Mouse (Mus musculus): ENCODE results near the gene Zfp784. TPM values are rescaled to one million over a fixed set of nuclear protein-coding genes. Genes with fewer than 3 reads are reported as not detected.

Gene Zfp784
- total and polyA plus RNA-seq, 2 experiments from 2014 or later, result 5.0 to 5.2 TPM

DNA sequence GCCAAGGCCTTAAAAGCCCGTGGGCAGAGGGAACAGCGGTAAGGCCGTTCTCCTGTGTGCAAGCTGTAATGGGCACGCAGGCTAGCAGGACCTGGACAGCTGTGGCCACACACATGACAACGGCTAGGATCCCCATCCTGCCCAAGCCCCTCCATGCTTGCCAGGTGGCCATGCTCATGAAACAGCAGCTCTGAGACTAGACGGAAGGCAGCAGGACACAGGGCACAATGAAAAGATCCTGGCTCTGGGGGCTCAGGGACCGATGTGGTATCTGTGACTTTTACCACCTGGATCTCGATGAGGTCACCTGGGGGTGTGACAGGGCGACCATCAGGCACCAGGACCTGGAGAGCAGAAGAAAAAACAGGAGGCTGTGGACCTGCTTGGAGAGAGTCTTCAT is 2.1 kb downstream of the Zfp784 start:
- H3K4me2 ChIP-seq (ENCODE audit: low read depth), result no peak overlapping the region
- no peaks in the 10 kb centered on the region for H3K27me3 ChIP-seq (ENCODE audit: insufficient read depth, low read length)
- no peak overlapping the region for H3K27ac ChIP-seq (ENCODE audit: low read depth, low read length)
- TF ChIP-seq CTCF (IDR thresholded peaks at IDR 0.05; ENCODE audit: low read depth), result no peak
- H3K4me1 ChIP-seq (ENCODE audit: insufficient read depth), result peaks cover 11% of the 10 kb centered on the region; the same call in 1 of the 2 replicates
- no peak overlapping the region for H3K4me3 ChIP-seq (ENCODE audit: low read depth, low read length)
- H3K9me3 ChIP-seq (ENCODE audit: low read length), result no peaks in the 10 kb centered on the region
- H3K9ac ChIP-seq, result no peak overlapping the region
- ATAC-seq (no peak), DNase-seq (no peak)
- peaks cover 41% of the 10 kb centered on the region for H3K36me3 ChIP-seq (ENCODE audit: insufficient read depth)
- 95% methylated on average over 9 of the region's 9 CpGs for WGBS

DNA sequence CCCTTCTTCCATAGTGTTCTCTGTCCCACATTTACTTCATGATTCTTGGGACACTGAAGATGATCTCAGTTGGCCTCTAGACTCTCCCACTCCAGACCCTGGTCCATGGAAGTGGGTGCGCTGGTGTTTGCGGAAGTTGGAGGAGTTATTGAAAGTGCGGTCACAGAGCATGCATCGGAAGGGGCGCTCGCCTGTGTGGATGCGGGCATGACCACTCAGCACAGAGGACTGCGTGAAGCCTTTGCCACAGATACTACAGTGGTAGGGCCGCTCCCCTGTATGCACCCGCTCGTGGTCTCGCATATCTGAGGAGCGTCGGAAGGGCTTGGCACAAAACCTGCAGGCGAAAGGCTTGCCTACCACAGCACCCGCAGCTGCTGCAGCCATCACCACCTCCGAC is 2.6 kb downstream of the Zfp784 start:
- H3K9me3 ChIP-seq (ENCODE audit: low read length), result no peaks in the 10 kb centered on the region
- peaks cover 11% of the 10 kb centered on the region; the same call in 1 of the 2 replicates for H3K4me1 ChIP-seq (ENCODE audit: insufficient read depth)
- H3K4me2 ChIP-seq (ENCODE audit: low read depth), result no peak overlapping the region
- WGBS, result 97% methylated on average over 17 of the region's 17 CpGs
- peaks cover 46% of the 10 kb centered on the region for H3K36me3 ChIP-seq (ENCODE audit: insufficient read depth)
- no peaks in the 10 kb centered on the region for H3K27me3 ChIP-seq (ENCODE audit: insufficient read depth, low read length)
- no peak overlapping the region for H3K4me3 ChIP-seq (ENCODE audit: low read depth, low read length)
- no peak overlapping the region for H3K27ac ChIP-seq (ENCODE audit: low read depth, low read length)
- no peak overlapping the region for H3K9ac ChIP-seq
- no peak for DNase-seq
- ATAC-seq, result no peak
- no peak for TF ChIP-seq CTCF (IDR thresholded peaks at IDR 0.05; ENCODE audit: low read depth)

- Histone ChIP-seq H3K36me3 (ENCODE audit: insufficient read depth) (peaks cover 63% of the 10 kb centered on the region), H3K4me2 (ENCODE audit: low read depth) (no peak within 1 kb of the TSS)
- no peak for ATAC-seq
Measured at GRCm38 (mm10) chr7:5033818-5034217, 4.4 kb downstream of the Zfp784 start, which contains the start of gene 4632433K11Rik. Gene 4632433K11Rik (plus strand): TSS chr7:5034118.

GRCm38 (mm10) chr7:5031496-5031895 is 6.8 kb downstream of the Zfp784 start:
- TF ChIP-seq CTCF (IDR thresholded peaks at IDR 0.05; ENCODE audit: low read depth), result no peak
- Histone ChIP-seq H3K9ac (no peak overlapping the region), H3K9me3 (ENCODE audit: low read length) (0 out of 2 replicates have a peak, but pooled peaks cover 3% of the 10 kb centered on the region), H3K27ac (ENCODE audit: low read depth, low read length) (no peak overlapping the region), H3K36me3 (ENCODE audit: insufficient read depth) (peaks cover 71% of the 10 kb centered on the region), H3K4me1 (ENCODE audit: insufficient read depth) (no peaks in the 10 kb centered on the region), H3K4me3 (ENCODE audit: low read depth, low read length) (no peak overlapping the region), H3K4me2 (ENCODE audit: low read depth) (no peak overlapping the region), H3K27me3 (ENCODE audit: insufficient read depth, low read length) (no peaks in the 10 kb centered on the region)
- no peak for DNase-seq
- ATAC-seq, result no peak
- WGBS, result 80% methylated on average over 45 of the region's 46 CpGs

More at GRCm38 (mm10) chr7:5033818-5034217, 4.4 kb downstream of the Zfp784 start, which contains the start of gene 4632433K11Rik:
- WGBS, result 86% methylated on average over 3 of the region's 3 CpGs
- H3K27me3 ChIP-seq (ENCODE audit: insufficient read depth, low read length), result no peaks in the 10 kb centered on the region
- DNase-seq, result no peak
- TF ChIP-seq CTCF (IDR thresholded peaks at IDR 0.05; ENCODE audit: low read depth), result no peak
- H3K4me1 ChIP-seq (ENCODE audit: insufficient read depth), result peaks cover 10% of the 10 kb centered on the region; the same call in 1 of the 2 replicates
- no peak within 1 kb of the TSS for H3K9ac ChIP-seq
- no peak within 1 kb of the TSS for H3K27ac ChIP-seq (ENCODE audit: low read depth, low read length)
- H3K4me3 ChIP-seq (ENCODE audit: low read depth, low read length), result no peak within 1 kb of the TSS
- 0 out of 2 replicates have a peak, but pooled peaks cover 3% of the 10 kb centered on the region for H3K9me3 ChIP-seq (ENCODE audit: low read length)

DNA sequence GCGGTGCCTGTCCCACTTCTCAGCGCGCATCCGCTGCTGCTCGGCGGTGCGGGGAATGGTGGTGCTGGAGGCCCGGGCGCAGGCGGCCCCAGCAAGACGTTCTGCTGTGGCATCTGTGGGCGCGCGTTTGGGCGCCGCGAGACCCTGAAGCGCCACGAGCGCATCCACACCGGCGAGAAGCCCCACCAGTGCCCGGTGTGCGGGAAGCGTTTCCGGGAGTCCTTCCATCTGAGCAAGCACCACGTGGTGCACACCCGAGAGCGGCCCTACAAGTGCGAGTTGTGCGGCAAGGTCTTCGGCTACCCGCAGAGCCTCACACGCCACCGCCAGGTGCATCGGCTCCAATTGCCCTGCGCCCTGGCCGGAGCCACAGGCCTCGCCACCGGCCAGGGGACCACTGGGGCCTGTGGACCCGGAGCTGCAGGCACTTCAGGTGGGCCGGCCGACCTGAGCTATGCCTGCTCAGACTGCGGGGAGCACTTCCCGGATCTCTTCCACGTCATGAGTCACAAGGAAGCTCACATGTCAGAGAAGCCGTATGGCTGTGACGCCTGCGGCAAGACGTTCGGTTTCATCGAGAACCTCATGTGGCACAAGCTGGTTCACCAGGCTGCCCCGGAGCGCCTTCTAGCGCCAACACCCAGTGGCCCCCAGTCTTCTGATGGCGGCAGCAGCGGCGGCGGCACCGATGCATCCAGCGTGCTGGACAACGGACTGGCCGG is 7.5 kb downstream of the Zfp784 start:
- Histone ChIP-seq H3K4me1 (ENCODE audit: insufficient read depth) (no peaks in the 10 kb centered on the region), H3K27me3 (ENCODE audit: insufficient read depth, low read length) (no peaks in the 10 kb centered on the region), H3K36me3 (ENCODE audit: insufficient read depth) (peaks cover 77% of the 10 kb centered on the region), H3K9me3 (ENCODE audit: low read length) (0 out of 2 replicates have a peak, but pooled peaks cover 3% of the 10 kb centered on the region), H3K4me2 (ENCODE audit: low read depth) (no peak overlapping the region), H3K9ac (no peak overlapping the region), H3K4me3 (ENCODE audit: low read depth, low read length) (no peak overlapping the region), H3K27ac (ENCODE audit: low read depth, low read length) (no peak overlapping the region)
- ATAC-seq, result no peak
- 88% methylated on average over 63 of the region's 63 CpGs for WGBS
- TF ChIP-seq CTCF (IDR thresholded peaks at IDR 0.05; ENCODE audit: low read depth), result no peak
- DNase-seq, result no peak

DNA sequence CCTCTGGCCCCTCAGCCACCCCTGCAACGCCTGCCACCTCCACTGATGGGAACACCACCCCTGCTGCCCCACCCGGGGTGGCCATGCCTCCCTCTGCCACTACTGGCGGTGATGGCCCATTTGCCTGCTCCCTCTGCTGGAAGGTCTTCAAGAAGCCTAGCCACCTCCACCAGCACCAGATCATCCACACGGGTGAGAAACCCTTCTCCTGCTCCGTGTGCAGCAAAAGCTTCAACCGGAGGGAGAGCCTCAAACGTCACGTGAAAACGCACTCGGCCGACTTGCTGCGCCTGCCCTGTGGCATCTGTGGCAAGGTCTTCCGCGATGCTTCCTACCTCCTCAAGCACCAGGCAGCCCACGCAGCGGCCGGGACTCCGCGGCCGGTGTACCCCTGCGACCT is 8.3 kb downstream of the Zfp784 start:
- 94% methylated on average over 21 of the region's 21 CpGs for WGBS

DNA sequence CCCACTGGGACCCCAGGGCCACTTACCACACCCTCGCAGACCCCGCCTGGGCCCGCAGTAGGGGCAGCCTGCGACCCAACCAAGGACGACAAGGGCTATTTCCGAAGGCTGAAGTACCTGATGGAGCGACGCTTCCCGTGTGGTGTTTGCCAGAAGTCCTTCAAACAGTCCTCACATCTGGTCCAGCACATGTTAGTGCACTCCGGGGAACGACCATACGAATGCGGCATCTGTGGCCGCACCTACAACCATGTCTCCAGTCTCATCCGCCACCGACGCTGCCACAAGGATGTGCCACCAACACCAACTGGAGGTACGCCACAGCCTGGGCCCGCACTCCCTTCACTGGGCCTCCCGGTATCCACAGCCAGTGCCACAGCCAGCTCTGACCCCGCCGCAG is 8.7 kb downstream of the Zfp784 start:
- Histone ChIP-seq H3K4me2 (ENCODE audit: low read depth) (no peak overlapping the region), H3K36me3 (ENCODE audit: insufficient read depth) (peaks cover 78% of the 10 kb centered on the region), H3K27ac (ENCODE audit: low read depth, low read length) (no peak overlapping the region), H3K4me3 (ENCODE audit: low read depth, low read length) (no peak overlapping the region), H3K9me3 (ENCODE audit: low read length) (0 out of 2 replicates have a peak, but pooled peaks cover 3% of the 10 kb centered on the region), H3K4me1 (ENCODE audit: insufficient read depth) (no peaks in the 10 kb centered on the region), H3K9ac (no peak overlapping the region), H3K27me3 (ENCODE audit: insufficient read depth, low read length) (no peaks in the 10 kb centered on the region)
- no peak for ATAC-seq
- DNase-seq, result no peak
- WGBS, result 96% methylated on average over 22 of the region's 22 CpGs
- no peak for TF ChIP-seq CTCF (IDR thresholded peaks at IDR 0.05; ENCODE audit: low read depth)

More for the DNA sequence above, 8.3 kb downstream of the Zfp784 start:
- Histone ChIP-seq H3K4me3 (ENCODE audit: low read depth, low read length) (no peak overlapping the region), H3K4me2 (ENCODE audit: low read depth) (no peak overlapping the region), H3K9ac (no peak overlapping the region), H3K4me1 (ENCODE audit: insufficient read depth) (no peaks in the 10 kb centered on the region), H3K36me3 (ENCODE audit: insufficient read depth) (peaks cover 78% of the 10 kb centered on the region), H3K27ac (ENCODE audit: low read depth, low read length) (no peak overlapping the region), H3K9me3 (ENCODE audit: low read length) (0 out of 2 replicates have a peak, but pooled peaks cover 3% of the 10 kb centered on the region), H3K27me3 (ENCODE audit: insufficient read depth, low read length) (no peaks in the 10 kb centered on the region)
- DNase-seq (no peak), ATAC-seq (no peak)
- 0 out of 2 replicates have a peak, but pooled peaks have one; percentile 15 for TF ChIP-seq CTCF (IDR thresholded peaks at IDR 0.05; ENCODE audit: low read depth)

Data from forebrain, postnatal 0 days (tissue).